Mouse (Mus musculus) thymus, adult 2 months (tissue): ENCODE results near the gene Osbpl2.

Source experiments
- CTCF ChIP-seq: fragments of 200-500 bp; IDR thresholded peaks from 2 replicates; pipeline ENCODE4 v1.5.1; 2012; ENCODE audit warnings: mild to moderate bottlenecking, control low read depth, low read length, moderate library complexity, borderline replicate concordance; ENCODE audit not compliant: control insufficient read depth, poor library complexity, insufficient read depth; ENCODE audit errors: extremely low read depth
- POLR2A ChIP-seq: fragments of 200-500 bp; IDR thresholded peaks from 2 replicates; pipeline ENCODE4 v1.6.1; 2012; ENCODE audit warnings: mild to moderate bottlenecking, low read length, control low read depth, moderate library complexity; ENCODE audit not compliant: control insufficient read depth, poor library complexity, insufficient read depth; ENCODE audit errors: extremely low read depth

DNA sequence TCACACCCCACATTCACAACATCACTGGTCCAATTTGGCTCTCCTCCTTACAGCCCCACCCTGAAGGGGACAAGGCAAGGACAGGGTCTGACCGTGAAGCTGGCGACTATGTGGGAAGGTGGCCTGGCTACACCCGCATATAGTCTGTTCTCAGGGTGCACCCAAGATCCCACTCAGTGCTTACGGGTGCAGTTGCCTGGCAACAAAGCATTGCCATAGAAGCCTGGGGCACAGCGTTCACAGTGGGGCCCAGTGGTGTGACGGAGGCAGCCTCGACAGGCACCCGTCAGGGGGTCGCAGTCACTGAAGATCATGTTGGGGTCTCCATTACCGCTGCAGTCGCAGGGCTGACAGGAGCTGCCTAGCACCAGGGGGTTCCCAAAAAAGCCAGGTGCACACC is 68.3 kb downstream of the Osbpl2 start:
- TF ChIP-seq POLR2A (no peak), CTCF (no peak)
